Mouse (Mus musculus) midbrain, embryonic 15.5 days (tissue): ENCODE results near the gene Gzmn. TPM values are rescaled to one million over a fixed set of nuclear protein-coding genes. Genes with fewer than 3 reads are reported as not detected.
"Not testable (repeated sequence)": the region's sequence is repeated elsewhere in the genome, so short reads cannot be mapped to it uniquely, and the experiment has no call there.

ENCODE experiments used
- ATAC-seq: fragments of 200-750 bp; cut with Nextera tagmentation; replicated peaks from 2 replicates; pipeline ENCODE4 v1.8.0; 2017; ENCODE audit warnings: moderate TSS enrichment
- H3K27ac ChIP-seq: fragments of 300-500 bp; sonication (generic); 2 replicates; pipeline ENCODE4 v1.5.1; 2015; ENCODE audit warnings: mild to moderate bottlenecking, inconsistent platforms
- H3K27me3 ChIP-seq: fragments of 300-500 bp; sonication (generic); replicated peaks from 2 replicates; pipeline ENCODE4 v1.6.1; 2015; ENCODE audit warnings: inconsistent platforms
- H3K36me3 ChIP-seq: fragments of 300-500 bp; sonication (generic); replicated peaks from 2 replicates; pipeline ENCODE4 v1.6.1; 2015; ENCODE audit warnings: inconsistent platforms
- H3K4me1 ChIP-seq: fragments of 300-500 bp; sonication (generic); 2 replicates; pipeline ENCODE4 v1.6.1; 2015; ENCODE audit warnings: inconsistent platforms
- H3K4me2 ChIP-seq: fragments of 300-500 bp; sonication (generic); 2 replicates; pipeline ENCODE4 v1.6.1; 2015; ENCODE audit warnings: inconsistent platforms, mild to moderate bottlenecking, moderate library complexity
- H3K4me3 ChIP-seq: fragments of 300-500 bp; sonication (generic); 2 replicates; pipeline ENCODE4 v1.5.1; 2015; ENCODE audit warnings: mild to moderate bottlenecking, inconsistent platforms
- H3K9ac ChIP-seq: fragments of 300-500 bp; sonication (generic); 2 replicates; pipeline ENCODE4 v1.6.1; 2015; ENCODE audit warnings: mild to moderate bottlenecking, inconsistent platforms
- H3K9me3 ChIP-seq: fragments of 300-500 bp; sonication (generic); 2 replicates; pipeline ENCODE4 v1.6.1; 2016; ENCODE audit warnings: inconsistent platforms
- WGBS: fragments of 180-500 bp; shearing (Covaris S2); methylation state at CpG from one replicate; pipeline ENCODE4 v1.1.7; 2015; ENCODE audit warnings: mixed read lengths; 5-methylcytosine and 5-hydroxymethylcytosine counted together
- polyA plus RNA-seq: library from polyadenylated mRNA; unstranded; fragments of >200 nt; fragmentation: Nextera tagmentation; extraction: Ambion mirVana; gene quantifications from 2 replicates; pipeline ENCODE4 v1.2.1, GENCODE M21; 2015

Gzmn gene
- polyA plus RNA-seq, 1 experiment from 2014 or later = not detected

- H3K4me3 ChIP-seq = no peak overlapping the region
- H3K9me3 ChIP-seq = no peaks in the 10 kb centered on the region
- 82% methylated on average over 2 of the region's 2 CpGs for WGBS
- H3K27ac ChIP-seq = no peak overlapping the region
- no peaks in the 10 kb centered on the region for H3K27me3 ChIP-seq
- no peak overlapping the region for H3K9ac ChIP-seq
- ATAC-seq = no peak
- no peaks in the 10 kb centered on the region for H3K4me1 ChIP-seq
- no peak overlapping the region for H3K4me2 ChIP-seq
- H3K36me3 ChIP-seq = no peaks in the 10 kb centered on the region
Measured at GRCm38 (mm10) chr14:56155340-56155739, 19.1 kb downstream of the Gzmn start.

GRCm38 (mm10) chr14:56133675-56134074, 40.7 kb downstream of the Gzmn start:
- ATAC-seq, H3K4me3 ChIP-seq, H3K4me2 ChIP-seq, H3K27ac ChIP-seq, H3K27me3 ChIP-seq, H3K9ac ChIP-seq, H3K4me1 ChIP-seq, H3K36me3 ChIP-seq, H3K9me3 ChIP-seq: not testable (repeated sequence)
- WGBS = 74% methylated on average over 1 of the region's 1 CpGs

- H3K9ac ChIP-seq, H3K27ac ChIP-seq, H3K4me3 ChIP-seq, H3K4me2 ChIP-seq, ATAC-seq, H3K36me3 ChIP-seq, H3K27me3 ChIP-seq, H3K9me3 ChIP-seq, H3K4me1 ChIP-seq: not testable (repeated sequence)
- WGBS = 66% methylated on average over 2 of the region's 2 CpGs
Measured at GRCm38 (mm10) chr14:56132508-56132907, 41.9 kb downstream of the Gzmn start, which contains the start of gene Gzmd. Gzmd (minus strand) TSS chr14:56132608.

- Histone ChIP-seq H3K4me3 (no peak overlapping the region), H3K9ac (no peak overlapping the region), H3K4me2 (no peak overlapping the region), H3K27ac (no peak overlapping the region), H3K27me3 (no peaks in the 10 kb centered on the region), H3K36me3 (no peaks in the 10 kb centered on the region), H3K9me3 (no peaks in the 10 kb centered on the region), H3K4me1 (no peaks in the 10 kb centered on the region)
- WGBS = 48% methylated on average over 3 of the region's 3 CpGs
- no peak for ATAC-seq
Measured at GRCm38 (mm10) chr14:56128341-56128740, 46.1 kb downstream of the Gzmn start.

GRCm38 (mm10) chr14:56123516-56123915, 50.9 kb downstream of the Gzmn start:
- ATAC-seq = no peak
- 86% methylated on average over 3 of the region's 3 CpGs for WGBS
- H3K9ac ChIP-seq = no peak overlapping the region

GRCm38 (mm10) chr14:56120525-56120924, 53.9 kb downstream of the Gzmn start, which contains the start of gene Gzme:
Gzme (minus strand) TSS chr14:56120625.
- no peak within 1 kb of the TSS for H3K9ac ChIP-seq
- no peak within 1 kb of the TSS for H3K4me2 ChIP-seq
- H3K27ac ChIP-seq = no peak within 1 kb of the TSS
- no peaks in the 10 kb centered on the region for H3K27me3 ChIP-seq
- no peaks in the 10 kb centered on the region for H3K36me3 ChIP-seq
- no peak for ATAC-seq
- no peak within 1 kb of the TSS for H3K4me3 ChIP-seq
- no peaks in the 10 kb centered on the region for H3K4me1 ChIP-seq
- no peaks in the 10 kb centered on the region for H3K9me3 ChIP-seq

More at GRCm38 (mm10) chr14:56123516-56123915, 50.9 kb downstream of the Gzmn start:
- H3K4me1 ChIP-seq = no peaks in the 10 kb centered on the region
- H3K36me3 ChIP-seq = no peaks in the 10 kb centered on the region
- H3K27ac ChIP-seq = no peak overlapping the region
- no peak overlapping the region for H3K4me3 ChIP-seq
- H3K27me3 ChIP-seq = no peaks in the 10 kb centered on the region
- H3K9me3 ChIP-seq = no peaks in the 10 kb centered on the region
- no peak overlapping the region for H3K4me2 ChIP-seq

Other genes with a start within 250 kb of the Gzmn start
- 0.37 and 1.6 TPM in 2 replicates for gene Cma1, start 229.9 kb downstream of the Gzmn start, polyA plus RNA-seq
- gene Cma2, start 223.6 kb downstream of the Gzmn start, polyA plus RNA-seq = not detected in 2 replicates
- gene Mcpt1, start 156.6 kb downstream of the Gzmn start, polyA plus RNA-seq = not detected in 2 replicates
- gene Mcpt9, start 144.1 kb downstream of the Gzmn start, polyA plus RNA-seq = not detected in 2 replicates
- not detected in 2 replicates for gene Mcpt2, start 132.6 kb downstream of the Gzmn start, polyA plus RNA-seq
- 0.15 TPM in 1 of 2 replicates, not detected in the other for gene Mcpt4, start 112.3 kb downstream of the Gzmn start, polyA plus RNA-seq
- not detected in 2 replicates for gene Mcpt8, start 89.3 kb downstream of the Gzmn start, polyA plus RNA-seq
- not detected in 2 replicates for gene Ctsg, start 72.0 kb downstream of the Gzmn start, polyA plus RNA-seq
- not detected in 2 replicates for gene Gzme, start 54.0 kb downstream of the Gzmn start, polyA plus RNA-seq
- gene Gzmd, start 42.0 kb downstream of the Gzmn start, polyA plus RNA-seq = not detected in 2 replicates
- gene Gzmg, start 15.0 kb downstream of the Gzmn start, polyA plus RNA-seq = not detected in 2 replicates
- not detected in 2 replicates for gene Gzmf, start 36.8 kb upstream of the Gzmn start, polyA plus RNA-seq
- not detected in 2 replicates for gene Gzmc, start 60.1 kb upstream of the Gzmn start, polyA plus RNA-seq
- not detected in 2 replicates for gene Gzmb, start 87.7 kb upstream of the Gzmn start, polyA plus RNA-seq
- 0.10 and 0.28 TPM in 2 replicates for gene Atp12a, start 190.5 kb upstream of the Gzmn start, polyA plus RNA-seq
- gene Rnf17, start 228.0 kb upstream of the Gzmn start, polyA plus RNA-seq = 1.0 and 1.3 TPM in 2 replicates